Mouse (Mus musculus): Measurements from ENCODE around the gene Casp8ap2. TPM values are rescaled to one million over a fixed set of nuclear protein-coding genes. Genes with fewer than 3 reads are reported as not detected.
A peak's percentile ranks its signal among the peaks of the same experiment; 100 is the strongest.

Casp8ap2 gene
- total RNA-seq (2021), result 10 to 100 TPM; 13.5 to 14.6 TPM

- peak; percentile 98 for DNase-seq
- intact Hi-C loops (cut with DNase I), result no loop called here
These were observed at the start of gene Casp8ap2 for GRCm38 (mm10) chr4:32615034-32615881. Casp8ap2 (plus strand) TSS chr4:32615451.

GRCm38 (mm10) chr4:32569054-32569453 lies 46.2 kb upstream of the Casp8ap2 start:
- no peak for DNase-seq
- intact Hi-C loops (cut with DNase I), result no loop called here

- intact Hi-C loops (cut with DNase I), result loop anchor here (5.0 kb wide), 2 partner anchors 333 to 513 kb away; partner anchors contain the start of gene Bach2
- peak; percentile 37 for DNase-seq
These were observed 45.0 kb upstream of the Casp8ap2 start for GRCm38 (mm10) chr4:32569995-32570938.

GRCm38 (mm10) chr4:32570939-32571317 lies 44.3 kb upstream of the Casp8ap2 start:
- intact Hi-C loops (cut with DNase I), result loop anchor here (5.0 kb wide), 2 partner anchors 334 to 514 kb away; partner anchors contain the start of gene Bach2
- DNase-seq, result no peak

GRCm38 (mm10) chr4:32571441-32571840 lies 43.8 kb upstream of the Casp8ap2 start:
- DNase-seq, result no peak
- intact Hi-C loops (cut with DNase I), result loop anchor here (5.0 kb wide), 2 partner anchors 334 to 514 kb away; partner anchors contain the start of gene Bach2

GRCm38 (mm10) chr4:32572118-32572517 lies 43.1 kb upstream of the Casp8ap2 start:
- intact Hi-C loops (cut with DNase I), result loop anchor here (5.0 kb wide), 2 partner anchors 335 to 515 kb away; partner anchors contain the start of gene Bach2
- peak; percentile 28 for DNase-seq

GRCm38 (mm10) chr4:32573586-32573985 lies 41.7 kb upstream of the Casp8ap2 start:
- DNase-seq, result no peak
- intact Hi-C loops (cut with DNase I), result loop anchor here (5.0 kb wide), 2 partner anchors 336 to 516 kb away; partner anchors contain the start of gene Bach2

- intact Hi-C loops (cut with DNase I), result loop anchor here (5.0 kb wide), 2 partner anchors 337 to 517 kb away; partner anchors contain the start of gene Bach2
- no peak for DNase-seq
These were observed 40.6 kb upstream of the Casp8ap2 start for GRCm38 (mm10) chr4:32574604-32575003.

- DNase-seq, result no peak
- intact Hi-C loops (cut with DNase I), result no loop called here
These were observed 40.1 kb upstream of the Casp8ap2 start for GRCm38 (mm10) chr4:32575165-32575564.

- intact Hi-C loops (cut with DNase I), result no loop called here
- no peak for DNase-seq
These were observed 35.4 kb upstream of the Casp8ap2 start for GRCm38 (mm10) chr4:32579850-32580249.

- DNase-seq, result no peak
- intact Hi-C loops (cut with DNase I), result no loop called here
These were observed 31.1 kb upstream of the Casp8ap2 start for GRCm38 (mm10) chr4:32584181-32584580.

- DNase-seq, result peak; percentile 49
- intact Hi-C loops (cut with DNase I), result no loop called here
These were observed 28.7 kb upstream of the Casp8ap2 start for GRCm38 (mm10) chr4:32586596-32586995.

- intact Hi-C loops (cut with DNase I), result no loop called here
- no peak for DNase-seq
These were observed 27.7 kb upstream of the Casp8ap2 start for GRCm38 (mm10) chr4:32587543-32587942.

- intact Hi-C loops (cut with DNase I), result no loop called here
- no peak for DNase-seq
These were observed 27.0 kb upstream of the Casp8ap2 start for GRCm38 (mm10) chr4:32588237-32588636.

GRCm38 (mm10) chr4:32601135-32601534 lies 14.1 kb upstream of the Casp8ap2 start:
- intact Hi-C loops (cut with DNase I), result no loop called here
- peak; percentile 13 for DNase-seq

GRCm38 (mm10) chr4:32602660-32603059 lies 12.6 kb upstream of the Casp8ap2 start, which contains the start of gene Gja10:
Gja10 (minus strand) TSS chr4:32602760.
- intact Hi-C loops (cut with DNase I), result no loop called here
- no peak for DNase-seq

GRCm38 (mm10) chr4:32621637-32622036 lies 6.4 kb downstream of the Casp8ap2 start:
- intact Hi-C loops (cut with DNase I), result no loop called here
- DNase-seq, result no peak

GRCm38 (mm10) chr4:32651669-32652068 lies 36.4 kb downstream of the Casp8ap2 start:
- intact Hi-C loops (cut with DNase I), result loop anchor here (10.0 kb wide), 1 partner anchor 597 kb away; no protein-coding TSS in a partner anchor
- DNase-seq, result no peak

- intact Hi-C loops (cut with DNase I), result loop anchor here (10.0 kb wide), 1 partner anchor 602 kb away; no protein-coding TSS in a partner anchor
- DNase-seq, result no peak
These were observed 41.1 kb downstream of the Casp8ap2 start for GRCm38 (mm10) chr4:32656146-32656904.

Data from left cerebral cortex, postnatal 4 days (tissue).